In the genomic region with DNA sequence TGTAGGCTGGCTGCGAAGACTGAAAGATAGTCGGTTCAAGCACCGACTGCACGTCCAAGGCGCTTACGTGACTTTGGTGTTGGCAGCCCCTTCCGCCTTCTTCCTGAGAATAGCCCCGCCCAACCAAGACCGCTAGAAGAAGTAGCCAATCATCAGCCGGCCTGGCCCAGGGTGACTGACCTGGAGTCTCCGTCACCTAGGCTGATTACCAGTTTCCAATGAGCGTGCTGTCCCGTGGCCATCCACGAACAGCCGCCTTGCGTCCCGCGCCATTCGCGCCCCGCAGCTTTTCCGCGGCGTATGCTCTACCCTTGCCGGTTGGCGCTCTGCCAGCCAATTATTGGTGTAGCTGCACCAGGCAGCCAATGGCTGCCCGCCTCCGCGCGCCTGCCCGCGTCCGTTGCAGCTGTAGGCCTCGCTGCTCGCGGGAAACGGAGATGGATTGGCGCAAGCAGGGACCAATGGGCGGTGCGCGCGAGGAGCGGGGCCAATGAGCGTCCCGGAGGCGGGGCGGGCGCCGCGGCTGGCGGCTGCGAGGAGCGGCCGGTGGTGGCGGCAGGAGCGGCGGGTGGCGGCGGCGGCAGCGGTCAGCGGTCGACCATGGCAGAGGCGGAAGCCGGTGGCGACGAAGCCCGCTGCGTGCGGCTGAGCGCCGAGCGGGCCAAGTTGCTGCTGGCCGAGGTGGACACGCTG, we compare ENCODE assay signal across 8 mouse cellular contexts. TPM values are rescaled to one million over a fixed set of nuclear protein-coding genes. Genes with fewer than 3 reads are reported as not detected.
DNase-seq lines count a peak whose midpoint lies in the region; ATAC-seq and TF ChIP-seq lines count a peak whose summit lies in the region.

E4f1 (minus strand) TSS at position 404 of the 693 bp plus-strand sequence.
Pgp (plus strand) TSS at position 483 of the 693 bp plus-strand sequence.

- peak; percentile 99 for ATAC-seq in forebrain, postnatal 0 days
- ATAC-seq in lung, embryonic 15.5 days (ENCODE audit: borderline replicate concordance, extremely low read depth, low FRiP score, low TSS enrichment), result peak; percentile 98

- peak within 1 kb of the TSS; percentile 70 to 97 for H3K4me3 ChIP-seq in MEL (ENCODE audit: control insufficient read depth in 1 of 2, insufficient read depth in 1 of 2, low read depth in 2 of 2, low read length in 2 of 2)
- peak within 1 kb of the TSS; percentile 81 for H3K4me3 ChIP-seq in cerebellum, adult 2 months (replicated peaks; ENCODE audit: insufficient read depth, low read depth, low read length)
- peak within 1 kb of the TSS; percentile 81 for H3K4me3 ChIP-seq in forebrain, postnatal 0 days (ENCODE audit: low read depth, low read length)
- H3K4me3 ChIP-seq in lung, embryonic 15.5 days, result peak within 1 kb of the TSS; percentile 83

- no peak for TF ChIP-seq EP300 in MEL (IDR thresholded peaks at IDR 0.05; ENCODE audit: low read depth in 1 of 2, low read length in 2 of 2)

- H3K4me1 ChIP-seq in MEL (ENCODE audit: control insufficient read depth in 1 of 2, insufficient read depth in 2 of 2, low read length in 2 of 2), result peaks cover 0 to 12% of the 10 kb centered on the region in 2 experiments; a peak in 3 of 4 replicates
- peaks cover 10% of the 10 kb centered on the region for H3K4me1 ChIP-seq in cerebellum, adult 2 months (ENCODE audit: control insufficient read depth, insufficient read depth, low read length)
- H3K4me1 ChIP-seq in forebrain, postnatal 0 days (ENCODE audit: insufficient read depth), result peaks cover 10% of the 10 kb centered on the region
- H3K4me1 ChIP-seq in lung, embryonic 15.5 days, result peaks cover 26% of the 10 kb centered on the region

- no peaks in the 10 kb centered on the region for H3K9me3 ChIP-seq in MEL (replicated peaks; ENCODE audit: insufficient read depth, low read length)
- H3K9me3 ChIP-seq in forebrain, postnatal 0 days (ENCODE audit: low read length), result no peaks in the 10 kb centered on the region
- H3K9me3 ChIP-seq in lung, embryonic 15.5 days, result no peaks in the 10 kb centered on the region

- no peaks in the 10 kb centered on the region for H3K27me3 ChIP-seq in MEL (ENCODE audit: control insufficient read depth in 1 of 2, insufficient read depth in 2 of 2, low read length in 2 of 2)
- H3K27me3 ChIP-seq in cerebellum, adult 2 months (ENCODE audit: control insufficient read depth, insufficient read depth, low read length), result no peaks in the 10 kb centered on the region
- H3K27me3 ChIP-seq in forebrain, postnatal 0 days (ENCODE audit: insufficient read depth, low read length), result no peaks in the 10 kb centered on the region
- H3K27me3 ChIP-seq in lung, embryonic 15.5 days, result no peaks in the 10 kb centered on the region

- TF ChIP-seq CTCF in MEL (IDR thresholded peaks at IDR 0.05 in 2 of 3, conservative IDR thresholded peaks at IDR 0.05 in 1 of 3; ENCODE audit: control insufficient read depth in 1 of 3, insufficient read depth in 1 of 3, low read depth in 2 of 3, low read length in 3 of 3, poor library complexity in 1 of 3, severe bottlenecking in 1 of 3), result no peak
- no peak for TF ChIP-seq CTCF in cerebellum, adult 2 months (IDR thresholded peaks at IDR 0.05; ENCODE audit: borderline replicate concordance, insufficient read depth, low read depth, low read length)
- TF ChIP-seq CTCF in forebrain, postnatal 0 days (IDR thresholded peaks at IDR 0.05; ENCODE audit: low read depth), result no peak

- H3K36me3 ChIP-seq in MEL (ENCODE audit: control insufficient read depth in 1 of 2, insufficient read depth in 2 of 2, low read length in 2 of 2), result peaks cover 0 to 8% of the 10 kb centered on the region in 2 experiments; a peak in 2 of 4 replicates
- peaks cover 14% of the 10 kb centered on the region for H3K36me3 ChIP-seq in forebrain, postnatal 0 days (ENCODE audit: insufficient read depth)
- H3K36me3 ChIP-seq in lung, embryonic 15.5 days, result peaks cover 9% of the 10 kb centered on the region; the same call in 1 of the 2 replicates

- WGBS in cerebellum, adult 2 months, result under 1% methylated on average over 75 of the region's 75 CpGs
- 1% methylated on average over 64 of the region's 75 CpGs for WGBS in forebrain, postnatal 0 days
- WGBS in lung, embryonic 15.5 days, result under 1% methylated on average over 75 of the region's 75 CpGs

- H3K27ac ChIP-seq in MEL (ENCODE audit: control insufficient read depth, low read depth, low read length), result peak within 1 kb of the TSS; percentile 88
- H3K27ac ChIP-seq in cerebellum, adult 2 months (ENCODE audit: insufficient read depth, low read length), result peak within 1 kb of the TSS; percentile 67
- H3K27ac ChIP-seq in forebrain, postnatal 0 days (ENCODE audit: low read depth, low read length), result peak within 1 kb of the TSS; percentile 85
- peak within 1 kb of the TSS; percentile 89 for H3K27ac ChIP-seq in lung, embryonic 15.5 days

- peak; percentile 88 for TF ChIP-seq POLR2A in MEL (IDR thresholded peaks at IDR 0.05; ENCODE audit: control insufficient read depth in 1 of 2, insufficient read depth in 1 of 2, low read depth in 1 of 2, low read length in 2 of 2, poor library complexity in 1 of 2)
- TF ChIP-seq POLR2A in cerebellum, adult 2 months (IDR thresholded peaks at IDR 0.05; ENCODE audit: borderline replicate concordance, insufficient read depth, low read length), result peak; percentile 73

- TF ChIP-seq RAD21 in MEL (IDR thresholded peaks at IDR 0.05; ENCODE audit: low read depth, low read length), result no peak

- H3K9ac ChIP-seq in MEL (ENCODE audit: control insufficient read depth, low read depth, low read length, poor library complexity, severe bottlenecking), result peak within 1 kb of the TSS; percentile 89
- peak within 1 kb of the TSS; percentile 68 for H3K9ac ChIP-seq in forebrain, postnatal 0 days
- peak within 1 kb of the TSS; percentile 87 for H3K9ac ChIP-seq in lung, embryonic 15.5 days

- peak; percentile 99 for DNase-seq in MEL (ENCODE audit: low read depth, low spot score)
- DNase-seq in cerebellum, adult 2 months, result peak; percentile 99 to 100
- peak; percentile 100 for DNase-seq in forebrain, postnatal 0 days
- DNase-seq in heart, postnatal 4 days, result peak; percentile 98
- DNase-seq in layer of hippocampus, adult 8-10 months (ENCODE audit: low spot score in 2 of 2), result peak; percentile 98 to 99
- DNase-seq in ovary, adult 18-20 months (ENCODE audit: low spot score), result peak; percentile 98
- DNase-seq in thymus, postnatal 0 days (ENCODE audit: low spot score), result peak; percentile 98

- peaks cover 25% of the 10 kb centered on the region for H3K79me2 ChIP-seq in MEL (ENCODE audit: control insufficient read depth, insufficient read depth, low read length, poor library complexity)

- H3K4me2 ChIP-seq in forebrain, postnatal 0 days (ENCODE audit: low read depth), result peak within 1 kb of the TSS; percentile 93
- peak within 1 kb of the TSS; percentile 95 for H3K4me2 ChIP-seq in lung, embryonic 15.5 days

TF ChIP-seq in MEL, 35 proteins besides CTCF, POLR2A, EP300 and RAD21 (continues in another document):
- TF ChIP-seq TBP (IDR thresholded peaks at IDR 0.05; ENCODE audit: low read depth, low read length) (peak; percentile 2; the same call in 1 of the 2 replicates), TAL1 (IDR thresholded peaks at IDR 0.05; ENCODE audit: low read length) (no peak), JUND (IDR thresholded peaks at IDR 0.05; ENCODE audit: low read depth, low read length) (no peak), MEF2A (IDR thresholded peaks at IDR 0.05; ENCODE audit: extremely low read depth, insufficient replicate concordance, low read depth, low read length, poor library complexity, severe bottlenecking) (no peak), USF1 (IDR thresholded peaks at IDR 0.05; ENCODE audit: low read depth, low read length) (no peak), MXI1 (IDR thresholded peaks at IDR 0.05; ENCODE audit: low read depth, low read length) (peak; percentile 30), MAZ (IDR thresholded peaks at IDR 0.05; ENCODE audit: low read depth, low read length) (no peak), GABPA (IDR thresholded peaks at IDR 0.05; ENCODE audit: low read depth, low read length) (no peak), TCF12 (IDR thresholded peaks at IDR 0.05; ENCODE audit: low read depth, low read length) (peak; percentile 44; the same call in 1 of the 2 replicates), ZMIZ1 (IDR thresholded peaks at IDR 0.05; ENCODE audit: low read depth, low read length) (peak; percentile 78), UBTF (IDR thresholded peaks at IDR 0.05; ENCODE audit: borderline replicate concordance, insufficient read depth, low read depth, low read length) (no peak), HCFC1 (IDR thresholded peaks at IDR 0.05; ENCODE audit: low read depth, low read length) (peak; percentile 53; the same call in 1 of the 2 replicates), POLR2AphosphoS2 (IDR thresholded peaks at IDR 0.05; ENCODE audit: low read length) (peak; percentile 72; the same call in 1 of the 2 replicates), ZKSCAN1 (IDR thresholded peaks at IDR 0.05; ENCODE audit: low read depth, low read length) (no peak), CHD2 (IDR thresholded peaks at IDR 0.05; ENCODE audit: low read length) (no peak)

RNA-seq across cellular contexts. Expression of gene E4f1, which starts in this region (rescaled TPM):
- total RNA-seq in MEL (2012; rRNA removed), result 24.3 and 26.0 TPM in 2 replicates
- polyA plus RNA-seq in MEL (2012; ENCODE audit: insufficient read depth in 1 of 2, insufficient read length in 2 of 2, low read depth in 1 of 2, low replicate concordance in 2 of 2, missing spikeins in 1 of 2), result 10 to 100 TPM in 1 of 2 experiments, not detected in 1; 37.1 TPM
- polyA plus RNA-seq in cerebellum, adult 2 months (2012; rRNA removed), result 79.4 and 80.6 TPM in 2 replicates
- 34.2 and 37.5 TPM in 2 replicates for total RNA-seq in forebrain, postnatal 0 days (2014; rRNA removed)
- 9.2 and 25.6 TPM in 2 replicates for polyA plus RNA-seq in forebrain, postnatal 0 days (2015; fragmentation: Nextera tagmentation; extraction: Ambion mirVana)
- total RNA-seq in heart, postnatal 4 days (2021), result 10 to 100 TPM; 17.3 to 19.3 TPM
- 10 to 100 TPM; 31.0 to 44.2 (median 38.4) TPM for total RNA-seq in layer of hippocampus, adult 8-10 months (2022)
- 26.0 and 35.4 TPM in 2 replicates for polyA plus RNA-seq in lung, embryonic 15.5 days (2015; fragmentation: Nextera tagmentation; extraction: Ambion mirVana)
- 12.2 and 24.5 TPM in 2 replicates for polyA plus RNA-seq in thymus, postnatal 0 days (2015; fragmentation: Nextera tagmentation; extraction: Ambion mirVana)

RNA-seq across cellular contexts. Expression of gene Pgp, which starts in this region (rescaled TPM):
- 16.6 and 19.3 TPM in 2 replicates for total RNA-seq in MEL (2012; rRNA removed)
- 10 to 100 TPM in 1 of 2 experiments, not detected in 1; 55.0 TPM for polyA plus RNA-seq in MEL (2012; ENCODE audit: insufficient read depth in 1 of 2, insufficient read length in 2 of 2, low read depth in 1 of 2, low replicate concordance in 2 of 2, missing spikeins in 1 of 2)
- 126 and 133 TPM in 2 replicates for polyA plus RNA-seq in cerebellum, adult 2 months (2012; rRNA removed)
- total RNA-seq in forebrain, postnatal 0 days (2014; rRNA removed), result 37.8 and 39.5 TPM in 2 replicates
- polyA plus RNA-seq in forebrain, postnatal 0 days (2015; fragmentation: Nextera tagmentation; extraction: Ambion mirVana), result 68.1 and 72.5 TPM in 2 replicates
- total RNA-seq in heart, postnatal 4 days (2021), result 10 to 100 TPM; 46.5 to 49.3 TPM
- 10 to 100 TPM; 54.8 to 62.3 (median 57.7) TPM for total RNA-seq in layer of hippocampus, adult 8-10 months (2022)
- 56.2 and 57.4 TPM in 2 replicates for polyA plus RNA-seq in lung, embryonic 15.5 days (2015; fragmentation: Nextera tagmentation; extraction: Ambion mirVana)
- 55.7 and 57.4 TPM in 2 replicates for polyA plus RNA-seq in thymus, postnatal 0 days (2015; fragmentation: Nextera tagmentation; extraction: Ambion mirVana)

Comparison
In these comparisons a context has a peak if more than half of its experiments do, and no peak if none do; other contexts are left out.
1. Peak in every context shown above with its lines: DNase-seq, ATAC-seq, H3K4me3 ChIP-seq and H3K27ac ChIP-seq.